Mouse (Mus musculus): Measurements from ENCODE around the gene Ptk6.

Ptk6 gene

DNA sequence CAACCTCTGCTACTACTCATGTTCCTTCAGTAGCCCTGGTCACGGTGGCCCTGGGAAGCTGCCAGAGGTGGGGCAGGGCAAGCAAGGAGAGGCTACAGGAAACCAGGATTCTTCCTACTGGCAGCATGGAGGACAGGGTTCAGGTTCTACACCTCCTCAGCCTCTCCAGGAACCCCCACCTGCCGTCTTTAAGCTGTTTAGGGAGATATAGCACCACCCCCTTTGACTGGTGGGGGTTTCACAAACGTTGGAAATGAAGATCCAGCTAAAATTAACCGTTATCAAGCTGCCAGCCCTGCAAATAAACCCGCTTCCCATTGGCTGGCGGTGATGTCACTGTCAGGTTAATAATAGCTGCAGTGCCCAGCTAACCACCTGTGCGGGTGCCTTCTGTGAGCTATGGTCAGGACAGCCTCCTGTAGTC is 43.5 kb downstream of the Ptk6 start:
- DNase-seq = no peak

DNA sequence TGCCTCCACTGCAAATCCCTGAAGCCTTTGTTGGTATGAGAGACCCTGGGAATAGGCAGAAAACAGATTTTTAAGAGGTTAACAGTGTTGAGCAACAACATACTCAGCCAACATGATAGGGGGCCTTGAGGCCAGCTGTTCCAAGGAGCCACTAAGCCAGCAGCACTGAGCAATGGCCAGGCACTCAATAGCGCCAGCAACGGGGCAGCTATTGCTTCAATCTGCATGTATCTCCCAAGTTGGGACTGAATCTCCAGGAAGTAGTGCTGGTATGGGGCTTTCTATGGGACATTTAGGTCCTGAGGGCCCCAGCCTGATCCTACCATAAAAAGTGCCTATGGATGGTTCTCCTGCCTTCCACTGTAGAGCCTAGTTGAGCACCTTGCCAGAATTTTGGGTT is 44.1 kb downstream of the Ptk6 start:
- DNase-seq = no peak

DNA sequence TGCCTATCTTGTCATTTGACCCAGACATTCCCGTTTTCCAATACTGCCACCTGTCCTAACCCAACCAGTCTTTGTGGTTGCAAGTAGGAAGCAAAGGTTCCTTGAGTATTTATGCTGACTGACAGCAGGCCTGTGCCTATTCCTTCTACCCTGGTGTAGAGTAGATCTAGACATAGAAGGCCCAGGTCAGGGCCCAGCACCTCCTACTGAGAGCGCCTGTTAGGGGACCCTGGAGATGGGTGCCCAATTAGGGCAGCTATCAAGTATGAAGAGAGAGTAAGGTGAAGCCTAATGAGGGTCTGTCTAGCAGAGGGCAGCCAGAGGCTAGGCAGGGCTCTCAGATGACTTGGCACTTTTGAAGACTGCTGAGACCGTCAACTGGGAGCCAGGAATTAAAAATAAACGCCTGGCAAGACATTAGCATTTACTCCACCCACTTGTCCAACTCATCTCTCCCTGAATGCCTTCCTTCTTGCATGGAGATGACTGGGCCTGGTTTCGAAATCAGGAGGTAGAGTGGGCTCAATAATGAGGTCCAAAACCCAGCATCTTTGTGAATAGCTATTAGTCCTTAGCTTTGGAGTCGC is 44.8 kb downstream of the Ptk6 start:
- DNase-seq = no peak

DNA sequence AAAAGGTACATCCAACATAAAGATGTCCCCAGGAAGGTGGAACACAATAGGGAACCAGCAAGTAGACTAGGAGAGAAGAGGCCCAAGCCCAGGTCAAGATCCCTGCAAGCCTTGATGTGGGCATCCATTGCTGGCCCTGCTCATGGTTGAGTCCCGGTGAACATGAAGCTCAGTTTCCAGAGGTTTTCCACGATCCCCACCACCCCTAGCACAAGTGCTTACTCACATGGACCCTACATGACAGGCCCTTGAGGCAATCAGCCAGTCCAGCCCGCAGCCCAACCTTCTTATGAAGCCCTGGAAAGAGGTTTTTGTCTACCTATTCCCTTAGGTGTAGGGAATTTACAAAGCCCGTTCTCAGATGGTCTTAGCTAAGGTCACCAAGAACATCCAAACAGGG is 45.4 kb downstream of the Ptk6 start:
- DNase-seq = no peak

DNA sequence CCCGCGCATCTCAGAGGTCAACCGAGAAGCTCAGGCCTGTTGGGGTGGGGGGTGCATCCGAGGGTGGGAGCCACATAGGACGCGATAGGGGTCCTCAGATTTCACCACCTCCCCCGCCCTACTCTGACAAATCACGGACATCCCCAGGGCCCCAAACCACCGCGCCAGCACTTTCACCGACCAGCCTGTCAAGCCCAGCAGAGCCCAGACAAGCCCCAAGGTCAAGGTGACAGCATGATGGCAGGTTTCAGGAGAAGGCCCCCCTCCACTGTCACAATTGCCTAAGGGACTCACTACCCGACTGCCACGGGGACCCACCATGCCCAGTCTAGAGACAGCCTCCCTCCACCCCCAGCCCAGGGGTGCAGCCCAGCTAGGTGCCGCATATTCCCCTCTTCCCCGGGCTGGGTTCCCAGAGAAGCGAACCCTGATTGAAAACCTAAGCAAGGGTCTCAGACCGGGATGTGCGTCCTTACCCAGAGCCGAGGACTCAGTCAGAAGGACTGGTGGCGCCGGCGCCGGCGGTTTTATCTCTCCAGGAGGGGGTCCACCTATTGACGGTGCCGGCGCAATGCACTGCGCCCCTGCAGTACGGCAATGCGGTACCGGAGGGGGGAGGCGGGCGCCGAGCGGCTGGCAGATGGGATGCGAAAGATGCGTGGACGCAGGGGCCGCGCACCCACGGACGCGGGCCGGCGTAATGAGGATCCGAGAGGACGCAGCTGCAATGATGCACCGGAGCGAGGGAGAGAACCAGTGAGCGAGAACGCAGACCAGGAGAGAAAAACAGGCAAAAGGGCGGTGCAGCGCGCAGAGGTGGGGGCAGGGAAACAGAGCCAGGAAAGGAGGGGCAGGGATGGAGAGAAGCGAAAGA is 46.1 kb downstream of the Ptk6 start, which contains the start of gene Eef1a2:
TSS of gene Eef1a2 (minus strand) at position 767 of the 874 bp plus-strand sequence.
- no peak for DNase-seq

DNA sequence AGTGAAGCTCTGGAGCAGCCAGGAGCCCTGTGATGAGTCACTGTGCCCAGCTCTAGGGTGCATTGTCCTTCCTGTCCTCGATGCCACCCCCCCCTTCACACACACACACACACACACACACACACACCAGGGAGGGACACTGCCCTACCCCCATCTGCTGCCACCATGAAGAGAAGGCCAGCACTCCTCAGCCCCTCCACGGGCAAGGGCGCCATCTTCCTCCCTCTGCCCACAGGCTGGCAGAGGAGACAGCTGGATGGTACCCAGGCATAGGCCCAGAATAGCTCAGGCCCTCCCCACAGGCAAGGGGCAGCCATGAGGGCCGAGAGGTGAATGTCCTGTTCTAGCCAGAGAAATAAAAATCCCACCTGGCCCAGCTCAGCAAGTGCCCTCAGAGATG is 46.8 kb downstream of the Ptk6 start:
- DNase-seq = no peak

DNA sequence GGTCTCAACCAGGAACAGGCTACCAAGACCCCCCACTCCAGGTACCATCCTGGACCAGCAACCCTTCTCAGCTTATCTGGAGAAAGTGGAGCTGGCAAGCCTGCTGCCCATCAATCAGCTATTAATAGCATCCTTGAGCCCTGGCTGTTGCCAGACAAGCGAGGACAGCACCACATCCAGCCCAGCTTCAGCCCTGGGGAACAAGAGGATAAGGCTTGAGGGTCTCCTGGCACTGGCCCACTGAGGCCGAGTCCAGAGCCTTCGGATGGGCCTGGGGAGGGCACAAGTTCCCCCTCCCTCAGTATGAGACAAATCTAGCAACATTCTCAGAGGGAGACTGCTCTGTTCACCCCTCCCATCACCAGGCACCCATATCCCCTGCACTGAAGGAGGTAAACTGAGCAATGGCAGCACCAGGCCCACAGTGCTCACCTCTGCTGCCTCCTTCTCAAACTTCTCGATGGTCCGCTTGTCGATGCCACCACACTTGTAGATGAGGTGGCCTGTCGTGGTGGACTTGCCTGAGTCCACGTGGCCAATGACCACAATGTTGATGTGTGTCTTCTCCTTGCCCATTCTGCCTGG is 47.7 kb downstream of the Ptk6 start:
- DNase-seq = no peak

DNA sequence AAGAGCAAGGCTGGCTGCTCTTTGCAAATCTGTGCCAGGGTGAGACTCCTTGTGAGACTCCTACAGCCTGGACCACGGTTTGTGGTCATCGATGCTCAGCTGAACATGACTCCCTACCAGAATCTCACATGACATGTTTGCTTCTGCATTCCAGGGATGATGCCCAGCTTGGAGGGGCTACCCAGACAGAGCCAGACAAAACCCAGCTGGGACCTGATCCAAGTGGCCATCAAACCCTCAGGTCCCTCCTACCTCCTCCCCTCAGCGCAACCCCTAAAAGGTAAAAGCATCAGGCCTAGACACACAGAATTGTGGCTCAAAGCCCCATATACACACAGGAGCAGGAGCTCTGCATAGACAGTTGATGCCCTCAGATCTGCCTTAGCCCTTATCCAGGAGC is 48.2 kb downstream of the Ptk6 start:
- no peak for DNase-seq

DNA sequence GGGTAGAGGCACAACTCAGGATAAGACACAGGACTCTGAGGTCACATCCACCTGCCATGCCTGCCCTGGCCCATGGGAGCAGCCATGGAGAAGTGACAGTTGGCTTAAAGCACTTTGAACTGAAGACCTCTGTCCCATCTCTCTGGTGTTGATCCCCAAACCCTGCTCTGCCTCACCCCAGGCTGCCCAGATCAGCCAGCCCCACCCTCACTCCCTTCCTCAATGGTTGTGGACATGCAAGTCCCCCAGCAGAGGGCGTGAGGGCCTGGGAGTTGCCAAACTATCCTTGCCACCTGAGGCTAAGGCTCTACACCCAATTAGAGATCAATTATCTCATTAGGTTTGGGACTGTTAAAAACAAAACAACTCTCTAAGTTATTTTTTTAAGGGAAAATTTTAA is 48.8 kb downstream of the Ptk6 start:
- peak; percentile 11 for DNase-seq

DNA sequence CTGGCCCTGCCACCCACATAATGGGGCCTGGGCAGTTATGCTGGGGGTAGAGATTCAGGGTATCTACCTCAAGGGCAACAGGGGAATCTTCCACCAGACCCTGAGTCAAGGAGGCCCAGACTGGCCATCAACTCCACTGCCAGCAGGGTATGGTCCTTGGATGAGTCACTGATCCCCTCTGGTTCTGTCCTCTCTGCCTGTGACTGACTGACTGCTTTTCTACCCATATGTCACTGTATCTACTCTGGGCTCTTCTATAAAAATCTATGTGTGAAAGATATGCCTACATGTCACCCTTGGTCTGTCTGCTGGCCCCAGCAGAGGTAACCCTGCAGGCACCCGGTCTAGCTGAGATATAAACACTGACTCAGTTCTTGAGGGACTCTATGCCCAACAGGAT is 49.5 kb downstream of the Ptk6 start:
- no peak for DNase-seq

DNA sequence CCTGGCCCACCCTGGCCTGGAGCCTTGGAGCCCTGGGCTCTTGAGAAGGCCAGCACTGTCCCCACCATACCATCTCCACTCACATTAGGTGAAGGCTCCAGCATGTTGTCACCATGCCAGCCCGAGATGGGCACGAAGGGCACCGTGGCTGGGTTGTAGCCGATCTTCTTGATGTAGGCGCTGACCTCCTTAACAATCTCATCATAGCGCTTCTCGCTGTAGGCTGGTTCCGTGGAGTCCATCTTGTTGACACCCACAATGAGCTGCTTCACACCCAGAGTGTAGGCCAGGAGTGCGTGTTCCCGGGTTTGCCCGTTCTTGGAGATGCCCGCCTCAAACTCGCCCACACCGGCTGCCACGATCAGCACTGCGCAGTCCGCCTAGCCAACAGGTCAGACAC is 49.9 kb downstream of the Ptk6 start:
- no peak for DNase-seq

DNA sequence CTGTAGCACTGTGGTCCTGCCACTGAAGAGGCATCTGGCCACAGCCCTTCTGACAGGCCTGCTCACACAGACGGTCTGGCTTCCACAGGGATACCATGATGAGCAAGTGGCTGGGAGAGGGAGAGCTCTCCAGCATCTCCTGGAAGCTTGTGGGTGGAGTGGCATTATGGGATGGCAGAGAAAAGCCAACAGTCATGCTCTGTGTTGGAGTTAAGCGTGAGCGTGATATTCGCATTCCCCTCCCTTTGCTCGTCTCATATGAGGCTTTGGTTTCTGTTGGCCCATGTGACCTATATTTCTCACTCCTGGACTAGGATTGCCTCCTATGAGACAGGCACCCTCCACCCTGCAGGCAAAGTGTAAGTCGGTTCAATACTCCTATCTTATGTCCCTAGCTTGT is 52.3 kb downstream of the Ptk6 start:
- DNase-seq = no peak

DNA sequence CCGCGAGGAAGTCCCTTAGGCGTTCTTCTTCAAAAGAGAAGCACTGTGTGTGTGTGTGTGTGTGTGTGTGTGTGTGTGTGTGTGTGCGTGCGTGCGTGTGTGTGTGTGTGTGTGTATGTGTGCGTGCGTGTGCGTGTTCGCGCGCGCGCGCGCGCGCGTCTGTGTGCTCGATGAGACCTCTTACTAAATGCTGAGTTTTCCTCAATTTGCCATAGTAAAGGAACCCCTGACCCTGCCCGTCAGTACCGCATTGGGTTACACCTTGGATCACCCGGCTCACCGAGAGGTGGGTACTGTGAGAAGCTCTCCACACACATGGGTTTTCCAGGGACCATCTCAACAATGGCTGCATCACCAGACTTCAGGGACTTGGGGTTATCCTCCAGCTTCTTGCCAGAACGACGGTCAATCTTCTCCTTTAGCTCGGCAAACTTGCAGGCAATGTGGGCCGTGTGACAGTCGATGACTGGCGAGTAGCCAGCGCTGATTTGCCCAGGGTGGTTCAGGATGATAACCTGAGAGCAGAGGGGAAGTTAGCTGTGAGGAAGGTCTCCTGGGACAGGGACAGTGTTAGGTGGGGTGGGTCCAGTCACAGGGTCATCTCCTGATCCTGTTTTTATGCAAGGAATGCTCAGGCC is 54.2 kb downstream of the Ptk6 start:
- DNase-seq = no peak

DNA sequence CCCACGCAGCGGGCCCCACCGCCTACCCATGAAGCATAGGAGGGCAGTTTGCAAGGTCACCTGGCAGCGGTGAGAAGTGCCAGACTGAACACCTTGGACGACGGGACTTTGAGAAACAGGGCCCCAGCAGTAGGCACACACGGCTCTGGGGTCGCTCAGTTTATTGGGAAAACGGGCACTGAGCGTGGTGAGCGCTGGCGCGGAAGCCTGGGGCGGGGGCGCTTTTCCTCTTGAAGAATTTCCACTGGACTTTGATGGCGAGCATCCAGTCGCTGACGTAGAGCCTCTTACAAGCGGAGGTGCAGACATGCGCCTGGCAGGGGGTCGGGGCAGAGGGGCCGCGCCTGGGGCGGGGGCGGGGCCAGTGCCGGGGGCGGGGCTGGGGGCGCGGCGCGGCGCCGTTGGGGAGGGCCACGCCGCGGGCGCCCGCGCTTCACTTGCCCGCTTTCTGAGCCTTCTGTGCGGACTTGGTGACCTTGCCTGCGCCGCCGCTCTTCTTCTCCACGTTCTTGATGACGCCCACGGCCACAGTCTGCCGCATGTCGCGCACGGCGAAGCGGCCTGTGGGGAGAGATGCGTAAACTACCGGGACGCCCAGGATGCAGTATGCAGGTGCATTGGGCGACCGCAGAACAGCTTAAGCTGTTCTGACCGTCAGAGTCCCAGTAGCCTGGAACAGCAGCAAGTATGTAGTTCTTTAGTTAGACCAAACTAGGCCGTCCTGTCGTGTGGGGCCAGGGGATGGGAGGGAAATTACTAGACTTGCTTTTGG is 54.9 kb downstream of the Ptk6 start:
- peak; percentile 31 for DNase-seq

DNA sequence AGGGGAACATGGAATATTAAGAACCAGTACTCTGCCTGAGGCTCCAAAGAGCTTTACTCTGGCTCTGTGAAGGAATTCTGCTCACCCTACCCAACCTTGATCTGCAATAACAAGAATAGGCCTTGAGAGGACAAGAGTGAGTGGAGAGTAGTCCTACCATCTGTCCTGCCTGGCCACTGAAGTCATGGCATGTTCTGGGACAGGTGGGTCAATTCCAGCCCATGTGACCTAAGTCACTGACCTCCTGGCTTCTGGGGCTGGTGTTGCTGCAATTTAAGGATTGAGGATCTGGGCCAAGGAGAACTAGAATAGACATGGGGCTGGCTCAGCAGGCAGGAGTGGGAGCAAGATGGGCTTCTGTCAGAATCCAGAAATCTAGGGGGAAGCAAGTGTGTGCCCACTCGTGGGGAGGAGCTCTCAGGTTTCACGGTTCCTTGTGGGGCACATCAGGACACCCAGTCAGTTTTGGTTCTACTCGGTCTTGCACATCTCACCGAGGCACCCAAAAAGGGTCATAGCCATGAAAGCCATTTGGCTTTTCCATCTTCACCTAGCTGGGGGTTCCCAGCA is 55.5 kb downstream of the Ptk6 start:
- no peak for DNase-seq

DNA sequence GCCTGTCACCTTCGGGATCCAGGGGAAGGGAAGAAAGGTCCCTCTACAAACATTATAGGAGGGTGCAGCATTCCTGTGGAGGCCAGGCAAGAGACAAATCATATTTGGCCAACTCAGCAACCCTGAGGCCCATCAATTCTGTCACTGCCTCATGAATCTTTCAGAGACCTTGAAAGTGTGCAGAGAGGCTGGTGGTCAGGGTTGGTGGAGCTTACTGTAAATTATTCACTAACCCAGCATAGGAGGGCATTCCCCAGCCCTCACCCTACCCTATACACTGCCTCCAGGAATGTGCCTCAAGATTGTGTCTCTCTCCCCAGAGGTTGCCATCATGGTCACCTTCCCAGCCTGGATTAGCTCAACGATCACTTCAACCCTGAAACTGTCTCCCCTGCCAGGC is 57.9 kb downstream of the Ptk6 start:
- DNase-seq = no peak

All from lung, postnatal 14 days (tissue).